Mouse (Mus musculus) lung, embryonic 14.5 days (tissue): ENCODE measurements around the gene Prkch. TPM values are rescaled to one million over a fixed set of nuclear protein-coding genes. Genes with fewer than 3 reads are reported as not detected.

ENCODE experiments used
- ATAC-seq: fragments of 200-750 bp; cut with Nextera tagmentation; 2 replicates; pipeline ENCODE4 v1.8.0; 2017; ENCODE audit warnings: mild to moderate bottlenecking, moderate TSS enrichment, moderate library complexity; ENCODE audit not compliant: insufficient read depth
- DNase-seq: peaks from one replicate; pipeline ENCODE4 v3.0.0-alpha.2; 2015
- H3K27ac ChIP-seq: fragments of 300-500 bp; sonication (generic); 2 replicates; pipeline ENCODE4 v1.5.1; 2014; ENCODE audit warnings: low read depth, mild to moderate bottlenecking, moderate library complexity
- H3K27me3 ChIP-seq: fragments of 300-500 bp; sonication (generic); 2 replicates; pipeline ENCODE4 v1.6.1; 2014; ENCODE audit warnings: low read length, control low read depth; ENCODE audit not compliant: insufficient read depth
- H3K36me3 ChIP-seq: fragments of 300-500 bp; sonication (generic); 2 replicates; pipeline ENCODE4 v1.6.1; 2014; ENCODE audit warnings: control low read depth; ENCODE audit not compliant: insufficient read depth
- H3K4me1 ChIP-seq: fragments of 300-500 bp; sonication (generic); 2 replicates; pipeline ENCODE4 v1.6.1; 2014; ENCODE audit warnings: antibody characterized with exemption, control low read depth; ENCODE audit not compliant: insufficient read depth
- H3K4me2 ChIP-seq: fragments of 300-500 bp; sonication (generic); 2 replicates; pipeline ENCODE4 v1.6.1; 2014; ENCODE audit warnings: mild to moderate bottlenecking
- H3K4me3 ChIP-seq: fragments of 300-500 bp; sonication (generic); 2 replicates; pipeline ENCODE4 v1.5.1; 2014; ENCODE audit warnings: low read depth, low read length
- H3K9ac ChIP-seq: fragments of 300-500 bp; sonication (generic); 2 replicates; pipeline ENCODE4 v1.6.1; 2014
- H3K9me3 ChIP-seq: fragments of 300-500 bp; sonication (generic); 2 replicates; pipeline ENCODE4 v1.6.1; 2016; ENCODE audit warnings: low read depth, low read length, control low read depth
- CTCF ChIP-seq: IDR thresholded peaks from 2 replicates; pipeline ENCODE4 v1.5.1; 2016; ENCODE audit warnings: antibody characterized with exemption, low read depth
- WGBS: fragments of 180-500 bp; shearing (Covaris S2); extraction: QIAGEN DNeasy Blood & Tissue Kit; methylation state at CpG from one replicate; pipeline ENCODE4 v1.1.7; 2014; 5-methylcytosine and 5-hydroxymethylcytosine counted together
- polyA plus RNA-seq: library from polyadenylated mRNA; unstranded; fragments of >200 nt; fragmentation: Nextera tagmentation; extraction: Ambion mirVana; gene quantifications from 2 replicates; pipeline ENCODE4 v1.2.1, GENCODE M21; 2014

Prkch gene
- polyA plus RNA-seq, 1 experiment from 2014 or later = 18.0 TPM

DNA sequence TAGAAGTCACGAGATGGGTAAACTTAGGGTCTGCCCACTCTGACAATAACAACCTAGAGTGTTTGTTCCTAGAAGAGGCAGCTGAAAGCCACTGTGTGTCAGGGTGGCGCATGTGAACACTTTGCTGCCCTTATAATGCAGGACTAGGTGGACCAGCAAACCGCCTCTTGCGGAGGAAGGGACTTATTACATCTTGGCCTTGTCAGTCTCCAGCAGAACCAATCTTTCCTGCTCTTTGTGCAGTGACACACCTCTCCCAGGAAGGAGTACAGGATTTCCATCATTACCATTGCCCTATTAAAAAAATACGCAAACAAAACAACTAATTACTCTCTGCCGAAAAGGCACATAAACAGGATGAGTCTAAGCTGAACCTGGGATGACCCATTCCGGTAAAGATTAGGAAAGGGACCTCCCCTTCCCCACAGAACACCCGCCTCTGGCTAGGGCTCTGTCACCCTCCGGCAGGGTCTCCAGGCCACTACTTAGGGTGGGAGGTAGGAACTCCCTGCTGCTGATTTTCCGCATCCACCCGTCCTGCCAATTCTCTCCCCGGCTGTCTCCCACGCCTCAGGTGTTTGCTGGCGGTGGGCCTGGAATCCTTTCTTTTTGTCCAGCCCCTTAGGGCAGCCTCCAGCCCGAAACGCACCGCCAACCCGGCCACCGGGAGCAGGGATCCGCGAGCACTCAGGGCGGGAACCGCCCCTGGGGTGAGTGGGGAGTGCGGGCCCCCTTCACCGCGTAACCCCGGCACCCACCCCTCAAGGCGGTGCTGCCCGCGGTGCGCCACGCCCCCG, 585 bp upstream of the Prkch start:
- H3K27me3 ChIP-seq = peaks cover 13% of the 10 kb centered on the region
- peak overlapping the region; percentile 88 for H3K27ac ChIP-seq
- peak; percentile 62 for TF ChIP-seq CTCF
- H3K9me3 ChIP-seq = no peaks in the 10 kb centered on the region
- peak overlapping the region; percentile 91 for H3K4me2 ChIP-seq
- H3K4me3 ChIP-seq = peak overlapping the region; percentile 70
- peak overlapping the region; percentile 80 for H3K9ac ChIP-seq
- peak; percentile 65 for DNase-seq
- H3K4me1 ChIP-seq = 0 out of 2 replicates have a peak, but pooled peaks cover 3% of the 10 kb centered on the region
- peak; percentile 80 for ATAC-seq
- 7% methylated on average over 33 of the region's 33 CpGs for WGBS
- H3K36me3 ChIP-seq = no peaks in the 10 kb centered on the region

DNA sequence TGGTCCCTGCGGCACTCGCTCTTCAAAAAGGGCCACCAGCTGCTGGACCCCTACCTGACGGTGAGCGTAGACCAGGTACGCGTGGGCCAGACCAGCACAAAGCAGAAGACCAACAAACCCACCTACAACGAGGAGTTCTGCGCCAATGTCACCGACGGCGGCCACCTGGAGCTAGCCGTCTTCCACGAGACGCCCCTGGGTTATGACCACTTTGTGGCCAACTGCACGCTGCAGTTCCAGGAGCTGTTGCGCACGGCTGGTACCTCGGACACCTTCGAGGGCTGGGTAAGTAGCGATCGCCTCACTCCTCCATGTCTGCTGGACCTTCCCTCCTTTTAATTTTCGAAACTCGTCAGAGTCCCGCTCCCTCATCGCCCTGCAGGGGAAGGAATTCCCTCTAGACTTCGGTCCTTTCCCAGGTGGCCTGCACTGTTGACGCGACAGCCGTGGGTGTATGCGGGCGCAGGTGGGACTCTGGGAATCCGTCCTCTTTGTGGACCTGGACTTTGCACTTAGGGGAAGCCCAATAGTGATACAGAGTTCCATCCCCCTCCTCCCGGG, 725 bp downstream of the Prkch start:
- WGBS = under 1% methylated on average over 33 of the region's 33 CpGs
- H3K27ac ChIP-seq = peak overlapping the region; percentile 88
- ATAC-seq (peak; percentile 45; the same call in 1 of the 2 replicates), DNase-seq (peak; percentile 26)
- peak overlapping the region; percentile 70 for H3K4me3 ChIP-seq
- H3K9ac ChIP-seq = peak overlapping the region; percentile 80
- TF ChIP-seq CTCF = no peak
- peak overlapping the region; percentile 91 for H3K4me2 ChIP-seq
- H3K27me3 ChIP-seq = peaks cover 13% of the 10 kb centered on the region
- H3K4me1 ChIP-seq = 0 out of 2 replicates have a peak, but pooled peaks cover 3% of the 10 kb centered on the region
- no peaks in the 10 kb centered on the region for H3K36me3 ChIP-seq
- no peaks in the 10 kb centered on the region for H3K9me3 ChIP-seq

DNA sequence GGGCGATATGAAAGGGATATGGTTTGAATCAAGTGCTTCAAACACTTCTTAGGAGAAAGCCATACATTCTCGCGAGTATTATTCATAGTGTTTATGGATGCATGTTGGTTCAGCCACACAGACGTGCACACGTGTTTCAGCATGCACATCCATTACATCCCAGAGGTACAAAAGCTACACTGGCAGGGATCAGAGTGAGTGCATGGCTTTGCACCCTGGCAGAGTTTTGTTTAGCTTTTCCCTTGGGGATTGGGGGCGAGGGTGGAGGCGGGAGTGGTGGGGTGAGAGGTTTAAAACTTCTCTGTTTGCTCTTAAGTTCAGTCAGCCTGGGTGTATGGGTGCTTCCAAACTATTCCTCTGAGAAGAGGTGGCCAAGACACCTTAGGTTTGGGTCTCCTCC, 1.3 kb downstream of the Prkch start:
- no peak for TF ChIP-seq CTCF

DNA sequence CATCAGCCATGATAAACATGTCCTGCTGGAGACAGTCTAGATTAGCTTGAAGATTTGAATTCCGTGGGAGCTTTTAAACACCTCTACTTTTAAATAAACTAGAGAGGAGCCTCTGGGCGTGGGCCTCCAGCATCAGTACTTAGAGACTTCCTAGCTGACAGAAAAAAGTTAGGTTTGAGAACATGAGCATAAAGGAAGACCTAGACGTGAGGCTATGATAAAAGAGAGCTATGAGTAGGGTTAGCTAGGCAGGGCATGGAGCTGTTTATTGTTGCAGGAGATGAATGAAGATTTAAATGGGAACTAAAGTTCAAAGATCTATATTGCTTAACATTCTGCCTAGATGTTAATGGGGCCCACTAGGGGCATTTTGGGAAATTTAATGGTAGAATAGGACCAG, 2.7 kb downstream of the Prkch start:
- no peak for TF ChIP-seq CTCF
- peak overlapping the region; percentile 15; the same call in 1 of the 2 replicates for H3K4me3 ChIP-seq
- no peaks in the 10 kb centered on the region for H3K36me3 ChIP-seq
- no peak for ATAC-seq
- H3K4me1 ChIP-seq = 0 out of 2 replicates have a peak, but pooled peaks cover 3% of the 10 kb centered on the region
- no peak overlapping the region for H3K27ac ChIP-seq
- peaks cover 13% of the 10 kb centered on the region for H3K27me3 ChIP-seq
- H3K9me3 ChIP-seq = no peaks in the 10 kb centered on the region
- no peak for DNase-seq
- H3K4me2 ChIP-seq = peak overlapping the region; percentile 37; the same call in 1 of the 2 replicates
- WGBS = 30% methylated on average over 3 of the region's 3 CpGs
- H3K9ac ChIP-seq = no peak overlapping the region

More for the DNA sequence above, 1.3 kb downstream of the Prkch start:
- Histone ChIP-seq H3K9me3 (no peaks in the 10 kb centered on the region), H3K4me3 (peak overlapping the region; percentile 70), H3K4me2 (peak overlapping the region; percentile 91), H3K36me3 (no peaks in the 10 kb centered on the region), H3K27ac (no peak overlapping the region), H3K4me1 (0 out of 2 replicates have a peak, but pooled peaks cover 3% of the 10 kb centered on the region), H3K9ac (peak overlapping the region; percentile 80), H3K27me3 (peaks cover 13% of the 10 kb centered on the region)
- no peak for ATAC-seq
- WGBS = 1% methylated on average over 7 of the region's 7 CpGs
- DNase-seq = peak; percentile 18

DNA sequence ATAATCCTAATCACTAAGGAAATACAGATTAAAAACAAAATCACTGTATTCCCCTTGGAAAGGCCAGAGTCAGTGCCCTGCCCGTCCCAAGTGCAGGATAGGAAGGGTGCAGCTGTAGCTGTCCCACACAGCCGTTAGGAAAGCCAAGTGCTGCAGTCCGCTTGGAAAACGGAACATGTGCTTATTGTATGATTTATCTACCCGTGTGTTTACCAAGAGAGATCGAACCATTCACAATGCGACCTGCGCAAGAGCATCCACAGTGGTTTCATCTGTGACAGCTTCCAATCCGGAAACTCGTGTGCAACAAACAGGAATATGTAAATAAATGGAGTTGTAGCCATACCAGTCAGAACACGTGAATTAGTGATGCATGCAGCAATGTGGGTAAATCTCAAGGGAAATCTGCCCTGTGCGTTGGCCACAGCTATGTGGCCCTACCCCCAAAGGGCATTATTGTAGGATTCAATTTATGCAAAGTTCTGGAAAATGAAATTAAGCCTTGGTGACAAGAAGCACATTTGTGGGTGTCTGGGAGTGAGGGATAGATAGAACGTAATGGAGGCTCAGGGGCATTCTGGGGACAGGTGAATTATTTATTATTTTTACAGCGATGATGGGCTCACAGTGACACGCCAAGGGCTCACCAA, 6.2 kb downstream of the Prkch start:
- Histone ChIP-seq H3K36me3 (no peaks in the 10 kb centered on the region), H3K9ac (no peak overlapping the region), H3K4me1 (no peaks in the 10 kb centered on the region), H3K27me3 (peaks cover 2% of the 10 kb centered on the region; the same call in 1 of the 2 replicates), H3K27ac (peak overlapping the region; percentile 48; the same call in 1 of the 2 replicates), H3K4me2 (no peak overlapping the region), H3K9me3 (no peaks in the 10 kb centered on the region), H3K4me3 (no peak overlapping the region)
- DNase-seq = no peak
- no peak for ATAC-seq
- no peak for TF ChIP-seq CTCF
- 68% methylated on average over 15 of the region's 15 CpGs for WGBS

DNA sequence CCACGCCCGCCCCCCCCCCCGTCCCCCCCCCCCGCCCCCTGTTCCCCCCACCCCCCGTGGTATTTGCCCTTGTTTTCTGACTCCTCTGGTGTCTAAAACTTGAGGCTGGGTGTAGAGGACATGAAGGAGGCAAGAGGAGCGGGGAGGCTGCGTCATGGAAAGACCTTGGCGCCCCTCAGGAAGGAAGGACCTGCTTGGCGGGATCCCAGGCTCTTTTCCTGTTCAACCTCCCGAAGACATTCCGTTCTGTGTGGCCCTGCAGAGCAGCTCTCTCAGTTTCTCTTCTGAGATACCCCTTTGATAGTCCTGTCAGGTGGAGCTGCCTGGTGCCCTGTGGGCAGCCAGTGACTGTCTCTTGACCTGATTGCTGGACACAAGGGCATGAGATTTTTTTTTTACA, 7.0 kb downstream of the Prkch start:
- Histone ChIP-seq H3K27ac (no peak overlapping the region), H3K9me3 (no peaks in the 10 kb centered on the region), H3K4me3 (no peak overlapping the region), H3K36me3 (no peaks in the 10 kb centered on the region), H3K27me3 (no peaks in the 10 kb centered on the region), H3K4me2 (no peak overlapping the region), H3K9ac (no peak overlapping the region), H3K4me1 (no peaks in the 10 kb centered on the region)
- ATAC-seq (no peak), DNase-seq (peak; percentile 62)
- TF ChIP-seq CTCF = no peak
- 51% methylated on average over 8 of the region's 11 CpGs for WGBS
